Mouse (Mus musculus): ENCODE results near the gene Ttc30a1. TPM values are rescaled to one million over a fixed set of nuclear protein-coding genes. Genes with fewer than 3 reads are reported as not detected.
"Not testable (repeated sequence)": the region's sequence is repeated elsewhere in the genome, so short reads cannot be mapped to it uniquely, and the experiment has no call there.

Gene Ttc30a1
- polyA plus RNA-seq, 1 experiment from 2014 or later: 9.7 TPM

GRCm38 (mm10) chr2:75976070-75976469 is 5.7 kb downstream of the Ttc30a1 start:
- ATAC-seq (ENCODE audit: low FRiP score, low TSS enrichment); H3K4me2 ChIP-seq (ENCODE audit: low read length); H3K4me3 ChIP-seq (replicated peaks; ENCODE audit: low read depth, low read length); H3K36me3 ChIP-seq (ENCODE audit: control insufficient read depth, insufficient read depth, low read length); H3K27ac ChIP-seq (replicated peaks; ENCODE audit: low read depth, low read length); H3K9me3 ChIP-seq (ENCODE audit: control insufficient read depth, low read length); H3K27me3 ChIP-seq (ENCODE audit: control insufficient read depth, insufficient read depth, low read length); H3K4me1 ChIP-seq (ENCODE audit: control insufficient read depth, insufficient read depth, low read length); DNase-seq; H3K9ac ChIP-seq (replicated peaks; ENCODE audit: low read length): not testable (repeated sequence)
- 89% methylated on average over 2 of the region's 2 CpGs for WGBS

GRCm38 (mm10) chr2:75974131-75974530 is 7.6 kb downstream of the Ttc30a1 start:
- Histone ChIP-seq H3K27ac (replicated peaks; ENCODE audit: low read depth, low read length) (no peak overlapping the region), H3K9me3 (ENCODE audit: control insufficient read depth, low read length) (no peaks in the 10 kb centered on the region), H3K4me1 (ENCODE audit: control insufficient read depth, insufficient read depth, low read length) (no peaks in the 10 kb centered on the region), H3K4me2 (ENCODE audit: low read length) (no peak overlapping the region), H3K9ac (replicated peaks; ENCODE audit: low read length) (no peak overlapping the region), H3K4me3 (replicated peaks; ENCODE audit: low read depth, low read length) (no peak overlapping the region), H3K36me3 (ENCODE audit: control insufficient read depth, insufficient read depth, low read length) (no peaks in the 10 kb centered on the region), H3K27me3 (ENCODE audit: control insufficient read depth, insufficient read depth, low read length) (no peaks in the 10 kb centered on the region)
- whole genome bisulfite sequencing: 74% methylated on average over 9 of the region's 9 CpGs
- DNase-seq: no peak
- ATAC-seq (ENCODE audit: low FRiP score, low TSS enrichment): no peak

DNA sequence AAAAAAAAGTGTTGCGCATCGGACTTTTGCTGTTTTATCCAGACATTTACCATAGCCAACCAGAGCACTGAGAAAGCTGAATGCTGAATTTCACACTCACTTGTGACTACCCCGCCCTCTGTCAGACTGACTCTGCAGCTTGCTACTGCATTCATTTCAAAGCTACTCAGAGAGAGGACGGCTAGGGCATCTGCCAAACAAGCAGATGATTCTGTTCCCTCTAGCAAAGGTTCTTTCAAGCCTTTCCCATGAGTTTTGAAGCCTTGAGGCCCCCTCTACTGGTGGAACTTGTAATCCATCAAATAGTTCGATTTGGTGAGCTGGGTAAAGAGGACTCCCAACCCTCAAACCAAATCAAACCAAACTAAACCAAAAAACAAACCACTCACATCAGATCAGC is 16.8 kb downstream of the Ttc30a1 start:
- H3K4me2 ChIP-seq (ENCODE audit: low read length): peak overlapping the region; percentile 36
- ATAC-seq (ENCODE audit: low FRiP score, low TSS enrichment) (no peak), DNase-seq (peak; percentile 82)
- H3K4me1 ChIP-seq (ENCODE audit: control insufficient read depth, insufficient read depth, low read length): peaks cover 20% of the 10 kb centered on the region
- H3K36me3 ChIP-seq (ENCODE audit: control insufficient read depth, insufficient read depth, low read length): no peaks in the 10 kb centered on the region
- no peaks in the 10 kb centered on the region for H3K27me3 ChIP-seq (ENCODE audit: control insufficient read depth, insufficient read depth, low read length)
- no peaks in the 10 kb centered on the region for H3K9me3 ChIP-seq (ENCODE audit: control insufficient read depth, low read length)
- H3K27ac ChIP-seq (replicated peaks; ENCODE audit: low read depth, low read length): no peak overlapping the region
- no peak overlapping the region for H3K4me3 ChIP-seq (replicated peaks; ENCODE audit: low read depth, low read length)
- no peak overlapping the region; the same call in 1 of the 2 replicates for H3K9ac ChIP-seq (replicated peaks; ENCODE audit: low read length)
- 18% methylated on average over 5 of the region's 5 CpGs for WGBS

- Histone ChIP-seq H3K9me3 (ENCODE audit: control insufficient read depth, low read length) (no peaks in the 10 kb centered on the region), H3K9ac (replicated peaks; ENCODE audit: low read length) (peak overlapping the region; percentile 20; the same call in 1 of the 2 replicates), H3K27ac (replicated peaks; ENCODE audit: low read depth, low read length) (no peak overlapping the region), H3K4me2 (ENCODE audit: low read length) (peak overlapping the region; percentile 36), H3K36me3 (ENCODE audit: control insufficient read depth, insufficient read depth, low read length) (no peaks in the 10 kb centered on the region), H3K4me1 (ENCODE audit: control insufficient read depth, insufficient read depth, low read length) (peaks cover 24% of the 10 kb centered on the region), H3K4me3 (replicated peaks; ENCODE audit: low read depth, low read length) (no peak overlapping the region), H3K27me3 (ENCODE audit: control insufficient read depth, insufficient read depth, low read length) (no peaks in the 10 kb centered on the region)
- ATAC-seq (ENCODE audit: low FRiP score, low TSS enrichment) (no peak), DNase-seq (peak; percentile 71)
- WGBS: 15% methylated on average over 14 of the region's 14 CpGs
Measured at GRCm38 (mm10) chr2:75964512-75964911, 17.3 kb downstream of the Ttc30a1 start.

GRCm38 (mm10) chr2:75964051-75964450 is 17.7 kb downstream of the Ttc30a1 start:
- H3K9me3 ChIP-seq (ENCODE audit: control insufficient read depth, low read length): no peaks in the 10 kb centered on the region
- 79% methylated on average over 5 of the region's 5 CpGs for WGBS
- H3K9ac ChIP-seq (replicated peaks; ENCODE audit: low read length): no peak overlapping the region
- H3K4me1 ChIP-seq (ENCODE audit: control insufficient read depth, insufficient read depth, low read length): peaks cover 29% of the 10 kb centered on the region
- no peaks in the 10 kb centered on the region for H3K27me3 ChIP-seq (ENCODE audit: control insufficient read depth, insufficient read depth, low read length)
- no peak for DNase-seq
- no peak for ATAC-seq (ENCODE audit: low FRiP score, low TSS enrichment)
- peak overlapping the region; percentile 36; the same call in 1 of the 2 replicates for H3K4me2 ChIP-seq (ENCODE audit: low read length)
- H3K27ac ChIP-seq (replicated peaks; ENCODE audit: low read depth, low read length): no peak overlapping the region
- H3K36me3 ChIP-seq (ENCODE audit: control insufficient read depth, insufficient read depth, low read length): no peaks in the 10 kb centered on the region
- no peak overlapping the region for H3K4me3 ChIP-seq (replicated peaks; ENCODE audit: low read depth, low read length)

DNA sequence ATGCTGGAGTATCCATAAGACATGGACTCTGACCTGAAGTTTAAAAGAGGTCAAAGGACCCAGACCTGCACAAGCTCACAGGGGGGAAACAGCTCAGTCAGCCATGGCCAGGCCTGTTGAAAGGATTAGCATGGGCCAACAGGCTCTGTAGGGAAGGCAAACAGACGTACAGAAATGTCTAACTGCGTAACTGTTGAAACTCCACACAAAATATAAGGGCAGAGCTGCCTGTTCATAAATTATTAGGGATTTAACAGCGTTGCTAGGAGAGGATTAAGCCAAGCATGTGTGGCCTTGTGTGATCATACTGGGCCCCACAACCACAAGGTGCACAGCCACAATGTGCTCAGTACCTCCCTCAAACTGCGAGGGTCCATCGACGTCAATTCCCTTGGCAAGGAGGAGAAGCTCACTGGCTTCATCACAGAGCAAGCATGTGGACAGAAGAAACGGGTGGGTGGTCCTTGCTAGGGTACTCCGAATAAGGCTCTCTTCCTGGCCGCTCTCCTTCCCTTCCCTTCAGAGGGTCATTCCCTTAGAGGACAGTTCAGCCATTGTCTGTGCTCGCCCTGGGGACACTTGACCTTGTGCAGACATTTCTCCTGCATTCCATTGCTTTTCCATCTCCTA is 18.4 kb downstream of the Ttc30a1 start:
- H3K4me2 ChIP-seq (ENCODE audit: low read length): no peak overlapping the region
- DNase-seq (no peak), ATAC-seq (ENCODE audit: low FRiP score, low TSS enrichment) (no peak)
- H3K9me3 ChIP-seq (ENCODE audit: control insufficient read depth, low read length): no peaks in the 10 kb centered on the region
- 39% methylated on average over 10 of the region's 10 CpGs for WGBS
- no peaks in the 10 kb centered on the region for H3K27me3 ChIP-seq (ENCODE audit: control insufficient read depth, insufficient read depth, low read length)
- H3K4me3 ChIP-seq (replicated peaks; ENCODE audit: low read depth, low read length): no peak overlapping the region
- H3K9ac ChIP-seq (replicated peaks; ENCODE audit: low read length): no peak overlapping the region
- no peaks in the 10 kb centered on the region for H3K36me3 ChIP-seq (ENCODE audit: control insufficient read depth, insufficient read depth, low read length)
- H3K27ac ChIP-seq (replicated peaks; ENCODE audit: low read depth, low read length): no peak overlapping the region
- peaks cover 30% of the 10 kb centered on the region for H3K4me1 ChIP-seq (ENCODE audit: control insufficient read depth, insufficient read depth, low read length)

- Histone ChIP-seq H3K9ac (replicated peaks; ENCODE audit: low read length) (peak overlapping the region; percentile 36; the same call in 1 of the 2 replicates), H3K27me3 (ENCODE audit: control insufficient read depth, insufficient read depth, low read length) (no peaks in the 10 kb centered on the region), H3K4me3 (replicated peaks; ENCODE audit: low read depth, low read length) (no peak overlapping the region), H3K27ac (replicated peaks; ENCODE audit: low read depth, low read length) (peak overlapping the region; percentile 67), H3K4me1 (ENCODE audit: control insufficient read depth, insufficient read depth, low read length) (peaks cover 30% of the 10 kb centered on the region), H3K9me3 (ENCODE audit: control insufficient read depth, low read length) (no peaks in the 10 kb centered on the region), H3K4me2 (ENCODE audit: low read length) (peak overlapping the region; percentile 45), H3K36me3 (ENCODE audit: control insufficient read depth, insufficient read depth, low read length) (no peaks in the 10 kb centered on the region)
- no peak for DNase-seq
- ATAC-seq (ENCODE audit: low FRiP score, low TSS enrichment): no peak
- 57% methylated on average over 15 of the region's 15 CpGs for WGBS
Measured at GRCm38 (mm10) chr2:75960366-75961330, 21.1 kb downstream of the Ttc30a1 start.

GRCm38 (mm10) chr2:75959850-75960365 is 21.9 kb downstream of the Ttc30a1 start:
- ATAC-seq (ENCODE audit: low FRiP score, low TSS enrichment): peak; percentile 58; the same call in 1 of the 2 replicates
- Histone ChIP-seq H3K4me1 (ENCODE audit: control insufficient read depth, insufficient read depth, low read length) (peaks cover 28% of the 10 kb centered on the region), H3K9ac (replicated peaks; ENCODE audit: low read length) (peak overlapping the region; percentile 36; the same call in 1 of the 2 replicates), H3K27ac (replicated peaks; ENCODE audit: low read depth, low read length) (peak overlapping the region; percentile 67), H3K27me3 (ENCODE audit: control insufficient read depth, insufficient read depth, low read length) (no peaks in the 10 kb centered on the region), H3K36me3 (ENCODE audit: control insufficient read depth, insufficient read depth, low read length) (no peaks in the 10 kb centered on the region), H3K9me3 (ENCODE audit: control insufficient read depth, low read length) (no peaks in the 10 kb centered on the region), H3K4me2 (ENCODE audit: low read length) (peak overlapping the region; percentile 45), H3K4me3 (replicated peaks; ENCODE audit: low read depth, low read length) (no peak overlapping the region)
- DNase-seq: peak; percentile 68
- WGBS: 6% methylated on average over 15 of the region's 15 CpGs

All from midbrain, embryonic 14.5 days (tissue).